Mouse (Mus musculus) retina, postnatal 7 days (tissue): ENCODE results near the gene Stk38.

Experiments
- DNase-seq: peaks from one replicate; pipeline ENCODE4 v3.0.0-alpha.2; 2012; ENCODE audit warnings: low read depth, low spot score

Stk38 gene

DNA sequence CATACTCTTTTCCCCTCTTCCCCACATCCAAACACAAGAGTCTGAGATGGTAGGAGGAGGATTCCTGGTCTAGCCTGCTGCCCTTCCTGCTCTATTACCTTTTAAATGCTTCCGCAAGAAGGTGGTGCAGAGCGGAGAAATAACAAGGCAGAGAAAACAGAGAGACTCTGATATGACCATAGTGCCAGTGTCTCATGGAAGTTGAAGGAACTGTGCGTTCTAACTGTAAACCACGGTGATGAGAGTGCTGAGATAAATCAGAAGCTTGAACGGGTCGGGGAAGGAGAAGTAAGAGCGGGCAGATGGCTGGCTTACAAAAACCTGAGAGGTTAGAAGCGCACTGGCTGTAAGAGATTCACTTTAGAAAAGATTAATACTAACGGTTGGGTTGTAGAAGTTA, 53.4 kb downstream of the Stk38 start:
- no peak for DNase-seq

DNA sequence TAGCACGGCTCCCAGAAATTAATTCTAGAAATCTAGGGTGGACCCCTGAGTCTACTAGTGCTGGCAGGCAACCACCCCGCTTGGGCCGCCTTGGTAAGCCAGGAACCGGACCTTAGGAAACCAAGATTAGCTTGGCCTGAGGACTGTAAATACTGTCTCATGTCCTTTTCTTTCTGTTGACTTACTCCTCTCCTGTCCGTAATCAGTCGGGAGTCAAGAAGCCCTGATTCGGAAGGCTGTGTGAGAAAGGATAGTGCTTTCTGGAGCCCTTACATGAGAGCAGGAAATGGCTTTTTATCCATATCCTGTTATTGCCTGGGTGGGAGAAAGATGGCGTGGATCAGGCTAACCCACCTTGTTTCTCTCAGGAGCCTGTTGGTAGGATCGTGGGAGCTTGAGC, 54.5 kb downstream of the Stk38 start:
- DNase-seq: no peak

DNA sequence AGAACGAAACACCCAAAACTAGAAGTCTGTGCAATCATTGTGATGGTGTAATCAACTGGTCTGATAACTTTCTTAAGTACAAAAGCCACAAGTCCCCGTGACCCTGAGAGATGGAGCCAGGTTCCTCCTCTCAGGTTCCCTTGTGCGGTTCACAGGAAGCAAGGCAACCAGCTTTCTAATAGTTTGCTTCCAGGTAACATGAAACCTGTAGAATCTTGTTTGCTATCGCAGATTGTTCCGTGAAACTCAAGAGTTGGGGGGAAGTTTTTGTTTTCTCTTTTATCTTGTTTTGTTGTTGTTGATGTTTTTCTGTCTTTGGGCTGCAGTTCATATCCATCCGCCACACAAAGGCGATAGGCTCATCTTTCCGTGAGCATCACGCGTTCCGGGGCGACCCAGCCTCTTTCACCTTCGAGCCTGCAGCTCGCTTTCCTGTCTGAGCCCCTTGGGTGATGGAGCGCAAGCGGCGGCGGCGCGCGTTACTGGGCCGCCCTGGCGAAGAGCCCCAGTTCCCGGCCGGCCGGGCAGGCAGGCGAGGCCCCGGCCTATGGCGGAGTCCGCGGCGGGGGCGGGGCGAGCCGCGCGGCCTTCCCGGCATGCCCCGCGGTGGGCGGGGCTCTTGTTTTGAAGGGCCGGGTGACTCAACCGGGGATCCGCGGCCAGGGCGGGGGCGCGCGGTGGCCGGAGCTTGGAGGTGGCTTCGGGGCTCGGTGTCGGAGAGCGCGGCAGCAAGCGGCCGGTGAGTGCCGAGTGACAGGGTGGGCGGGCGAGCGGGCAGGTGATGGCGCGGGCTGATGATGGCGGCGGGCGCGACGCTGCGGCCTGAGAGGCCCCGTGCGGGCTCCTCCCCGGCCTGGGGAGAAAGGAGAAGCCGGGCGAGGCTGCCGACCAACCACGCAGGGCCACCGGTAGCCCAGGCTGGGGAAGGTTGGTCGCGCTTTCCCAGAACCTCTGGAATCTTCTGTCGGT, 55.7 kb downstream of the Stk38 start, which contains the start of gene Kctd20:
Gene Kctd20 (plus strand): TSS at position 120 of the 969 bp plus-strand sequence.
- peak; percentile 89 for DNase-seq

DNA sequence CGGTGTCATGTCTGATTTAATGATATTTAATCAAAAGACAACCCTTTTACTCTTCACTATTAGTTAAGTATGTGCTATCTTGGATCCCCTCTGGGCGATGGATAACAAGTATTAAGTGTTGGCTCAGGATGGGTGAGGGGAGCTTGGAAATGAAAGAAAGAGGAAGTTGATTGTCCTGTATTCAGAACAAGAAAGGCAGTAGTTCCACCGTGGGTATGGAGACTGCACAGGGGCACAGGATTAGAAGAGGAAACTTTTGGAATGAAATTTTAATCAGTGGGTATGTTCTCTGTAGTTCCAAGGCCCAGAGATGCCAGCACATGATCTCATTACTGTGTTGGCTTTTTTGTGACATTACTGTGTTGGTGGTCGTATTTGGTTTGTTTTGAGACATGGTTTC, 57.0 kb downstream of the Stk38 start:
- DNase-seq: no peak

DNA sequence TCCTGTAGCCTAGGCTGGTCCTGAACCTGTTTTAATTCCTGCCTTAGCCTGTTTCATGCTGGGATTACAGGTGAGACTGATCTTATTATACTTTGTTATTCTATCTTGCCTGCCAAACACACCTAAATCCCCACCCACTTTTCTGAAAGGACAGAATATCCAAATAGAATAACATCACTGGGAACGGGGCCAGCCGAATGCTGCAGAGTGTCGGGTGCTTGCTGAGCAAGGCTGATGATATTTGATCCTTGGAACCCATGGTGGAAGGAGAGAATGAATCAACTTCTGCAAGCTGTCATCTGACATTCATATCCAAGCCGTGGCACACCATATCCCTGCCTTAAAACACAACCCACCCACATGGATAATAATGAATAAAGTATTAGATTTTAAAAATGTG, 59.1 kb downstream of the Stk38 start:
- no peak for DNase-seq

DNA sequence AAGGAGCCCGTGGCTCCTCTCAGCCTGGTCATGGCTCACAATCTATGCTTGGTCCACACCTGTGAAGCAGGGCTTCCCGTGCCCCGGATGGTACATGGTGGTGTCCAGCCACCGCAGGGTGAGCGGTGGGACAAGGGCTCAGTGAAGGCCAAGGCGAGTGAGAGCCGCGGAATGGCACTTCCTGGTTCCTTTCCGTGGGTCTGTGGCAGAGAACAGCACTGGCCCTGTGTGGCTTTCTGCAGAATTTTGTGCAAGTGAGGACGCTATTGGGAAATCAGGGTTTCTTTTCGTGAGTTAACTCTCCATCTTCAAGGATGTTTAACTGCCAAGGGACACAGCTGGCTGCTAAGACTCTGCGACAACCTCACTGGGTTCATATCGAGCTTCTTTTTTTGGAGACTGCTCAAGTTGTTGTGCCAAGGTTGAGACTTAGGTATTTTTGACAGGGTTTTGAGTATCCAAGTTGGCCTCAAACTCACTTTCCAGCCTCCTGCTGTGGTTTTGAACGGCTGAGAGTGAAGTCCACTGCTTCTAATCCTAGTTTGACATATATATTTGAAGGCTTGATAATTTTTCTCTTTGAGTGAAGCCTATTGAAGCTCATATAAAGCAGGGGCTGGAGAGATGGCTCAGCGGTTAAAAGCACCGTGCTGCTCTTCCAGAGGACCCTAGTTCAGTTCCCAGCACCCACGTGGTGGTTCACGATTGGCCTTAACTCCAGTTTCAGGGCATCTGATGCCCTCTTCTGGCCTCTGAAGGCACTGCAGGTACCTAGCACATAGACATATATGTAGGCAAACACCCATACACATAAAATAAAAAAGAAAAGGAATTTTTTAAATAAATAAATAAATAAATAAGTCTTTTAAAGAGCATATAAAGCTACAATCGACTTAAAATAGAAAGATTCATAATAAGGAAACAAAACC, 60.5 kb downstream of the Stk38 start:
- DNase-seq: no peak

DNA sequence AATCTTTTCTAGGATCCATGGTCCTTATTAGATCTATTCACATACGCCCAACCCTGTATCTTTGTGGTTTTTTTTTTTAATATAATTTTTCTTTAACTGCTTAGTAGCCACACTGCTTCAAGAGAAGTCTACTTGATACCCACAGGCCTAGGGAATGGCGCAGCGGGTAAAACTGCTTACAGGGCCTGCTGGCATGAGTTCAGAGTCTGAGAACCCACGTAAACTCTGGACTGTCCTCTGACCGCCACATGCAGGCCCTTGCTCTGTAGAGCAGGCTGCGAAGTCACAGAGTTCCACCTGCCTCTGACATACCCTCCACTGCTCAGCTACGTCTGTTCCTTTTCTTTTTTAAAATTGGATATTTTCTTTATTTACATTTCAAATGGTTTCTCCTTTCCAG, 63.3 kb downstream of the Stk38 start:
- DNase-seq: no peak

DNA sequence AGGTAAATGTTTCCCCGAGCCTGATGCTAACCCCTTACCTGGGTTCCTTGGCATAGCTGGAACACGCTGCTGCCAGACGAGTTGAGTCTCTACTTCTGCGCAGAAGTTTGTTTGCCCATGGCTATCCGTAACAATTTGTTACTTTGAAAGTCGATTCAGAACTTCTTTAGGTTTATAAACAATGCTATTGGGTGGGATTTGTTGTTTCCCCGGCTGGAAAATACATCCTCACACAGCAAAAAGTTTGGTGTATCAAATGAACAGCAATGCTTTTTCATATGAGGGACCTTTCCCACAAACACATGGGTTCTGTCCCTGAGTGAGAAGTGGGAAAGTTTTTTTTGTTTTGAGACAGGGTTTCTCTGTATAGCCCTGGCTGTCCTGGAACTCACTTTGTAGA, 64.1 kb downstream of the Stk38 start, which contains the start of gene Pxt1:
Gene Pxt1 (minus strand): TSS at position 101 of the 400 bp plus-strand sequence.
- no peak for DNase-seq

DNA sequence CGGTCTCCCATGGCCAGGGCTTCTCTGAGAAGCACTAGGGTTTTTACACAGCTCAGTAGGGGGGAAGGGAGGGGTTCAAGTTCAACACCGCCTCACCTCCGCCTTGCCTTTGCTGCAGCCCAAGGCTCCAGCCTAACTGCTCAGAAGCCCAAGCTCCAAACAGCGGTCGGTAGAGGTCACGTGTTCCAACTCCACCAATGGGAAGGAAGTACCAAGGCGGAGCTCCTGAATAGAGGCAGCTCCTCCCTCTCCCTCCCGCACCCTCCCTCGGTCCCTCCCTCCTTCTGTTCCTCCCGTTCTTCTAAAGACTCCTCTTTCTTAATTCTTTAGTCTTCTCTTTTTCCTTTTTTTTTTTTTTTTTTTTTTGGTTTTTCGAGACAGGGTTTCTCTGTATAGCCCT, 65.7 kb downstream of the Stk38 start:
- DNase-seq: no peak

DNA sequence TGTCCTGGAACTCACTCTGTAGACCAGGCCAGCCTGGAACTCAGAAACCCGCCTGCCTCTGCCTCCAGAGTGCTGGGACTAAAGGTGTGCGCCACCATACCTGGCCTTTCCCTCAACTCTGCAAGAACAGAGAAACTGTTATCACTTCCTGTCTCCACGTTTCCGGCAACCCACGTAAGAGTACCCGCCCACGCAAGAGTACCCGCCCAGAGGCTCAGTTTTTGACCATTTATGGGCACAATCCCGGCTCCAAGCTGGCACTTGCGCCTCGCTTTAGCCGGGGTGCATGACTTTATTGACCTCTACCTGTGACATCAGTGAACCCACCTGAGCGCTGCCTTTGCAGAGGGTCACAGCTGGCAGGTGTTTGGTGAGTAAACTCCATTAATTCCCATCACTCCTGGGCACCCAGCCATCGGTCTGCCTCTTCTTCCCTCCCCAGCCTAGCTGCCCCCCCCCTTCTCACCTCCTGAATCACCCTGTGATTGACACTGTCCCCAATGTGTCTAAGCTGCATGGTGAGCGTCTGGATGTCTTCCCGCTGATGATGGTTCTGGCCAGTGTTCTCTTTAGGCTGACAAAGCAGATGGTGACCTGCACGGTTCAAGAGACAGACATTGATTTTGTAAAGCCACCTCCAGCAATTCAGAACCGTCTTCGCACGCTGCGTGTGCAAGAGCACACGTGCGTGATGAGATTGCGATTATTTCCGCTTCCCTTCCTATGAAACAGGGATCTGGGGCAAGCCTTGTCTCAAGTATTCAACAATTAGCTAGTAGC, 66.8 kb downstream of the Stk38 start:
- DNase-seq: peak; percentile 34

DNA sequence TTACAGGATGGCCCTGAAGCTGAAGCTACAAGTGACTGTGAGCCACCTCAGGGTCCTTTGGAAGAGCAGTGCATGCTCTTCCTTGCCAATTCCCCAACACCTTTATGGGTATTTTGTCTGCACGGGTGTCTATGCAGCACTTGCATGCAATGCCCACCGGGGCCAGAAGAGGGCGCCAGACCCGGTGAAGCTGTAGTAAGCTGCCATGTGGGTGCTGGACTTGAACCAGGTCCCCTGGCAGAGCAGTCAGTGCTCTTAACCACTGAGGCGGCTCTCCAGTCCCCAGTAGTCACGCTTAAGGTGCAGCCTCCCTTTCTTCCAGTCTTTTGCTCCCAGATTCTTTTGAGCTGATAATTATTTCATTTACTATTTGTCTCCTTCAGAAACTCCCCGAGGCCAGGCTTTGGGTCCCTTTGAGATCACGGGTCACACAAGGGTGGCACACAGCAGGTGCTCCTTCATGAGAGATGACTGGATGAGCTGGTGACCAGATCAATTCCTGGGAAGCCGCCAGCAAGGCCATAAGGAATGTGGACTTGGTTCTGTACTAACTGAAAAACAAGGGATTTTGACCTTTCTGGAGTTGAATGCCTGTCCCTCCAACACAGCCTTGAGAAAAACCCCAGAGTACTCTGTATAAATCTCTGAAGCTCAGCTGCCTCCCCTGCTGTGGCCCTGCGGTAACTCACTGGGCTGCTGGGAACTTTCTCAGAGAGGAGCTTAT, 71.0 kb downstream of the Stk38 start:
- DNase-seq: no peak

DNA sequence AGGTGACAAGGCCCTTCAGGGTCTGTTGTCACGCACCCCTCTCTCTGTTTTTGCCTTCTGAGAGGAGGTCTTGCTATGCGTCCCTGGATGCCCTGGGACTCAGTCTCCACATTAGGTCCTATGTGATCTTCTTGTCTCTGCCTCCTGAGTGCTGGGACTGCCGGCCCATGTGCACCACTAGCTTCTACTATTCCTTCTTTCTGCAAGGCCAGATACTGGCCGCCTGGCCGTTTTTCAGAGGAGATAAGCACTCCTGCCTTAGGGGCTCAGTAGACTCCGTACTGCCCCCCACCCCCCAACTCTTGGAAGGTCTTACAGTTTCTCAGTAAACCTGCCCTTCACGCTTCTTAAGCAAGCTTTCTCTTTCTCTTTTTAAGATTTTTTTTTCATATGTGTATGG, 71.7 kb downstream of the Stk38 start:
- no peak for DNase-seq

DNA sequence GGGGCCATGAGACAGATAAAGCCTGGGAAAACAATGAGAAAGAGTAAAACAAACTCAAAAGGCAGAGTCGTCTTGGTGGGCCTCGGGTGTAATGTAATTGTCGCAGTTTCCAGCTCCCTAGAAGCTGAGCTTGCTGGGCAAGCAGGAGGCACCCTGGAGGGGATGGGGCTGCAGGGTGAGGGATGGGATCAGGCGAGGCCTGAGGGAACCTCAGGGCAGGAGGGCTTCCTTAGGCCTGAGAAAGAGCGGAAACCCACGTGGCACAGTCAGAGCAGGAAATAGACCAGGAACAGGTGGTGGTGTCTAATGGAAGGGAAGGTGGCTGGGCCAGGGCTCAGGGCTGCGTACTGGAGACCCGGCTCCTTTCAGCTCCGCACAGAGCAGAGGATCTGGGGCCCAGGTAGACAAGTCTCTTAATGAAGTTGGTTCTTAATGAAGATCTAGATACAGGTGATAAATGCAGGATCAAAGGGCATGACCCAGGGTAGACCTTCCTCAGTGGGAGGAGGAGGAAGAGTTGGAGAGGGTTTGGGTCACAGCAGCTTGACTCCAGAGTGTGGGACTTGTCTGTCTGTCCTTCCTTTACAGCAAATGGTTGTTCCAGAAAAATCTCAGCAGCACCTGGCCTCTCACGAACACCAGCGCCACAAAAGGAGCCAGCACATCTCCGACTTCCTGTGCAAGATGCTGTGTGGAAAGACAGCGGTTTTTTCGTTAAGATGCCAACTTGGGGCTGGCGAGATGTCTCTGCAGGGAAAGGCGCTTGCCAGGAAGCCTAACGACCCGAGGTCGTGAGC, 73.5 kb downstream of the Stk38 start:
- DNase-seq: no peak

DNA sequence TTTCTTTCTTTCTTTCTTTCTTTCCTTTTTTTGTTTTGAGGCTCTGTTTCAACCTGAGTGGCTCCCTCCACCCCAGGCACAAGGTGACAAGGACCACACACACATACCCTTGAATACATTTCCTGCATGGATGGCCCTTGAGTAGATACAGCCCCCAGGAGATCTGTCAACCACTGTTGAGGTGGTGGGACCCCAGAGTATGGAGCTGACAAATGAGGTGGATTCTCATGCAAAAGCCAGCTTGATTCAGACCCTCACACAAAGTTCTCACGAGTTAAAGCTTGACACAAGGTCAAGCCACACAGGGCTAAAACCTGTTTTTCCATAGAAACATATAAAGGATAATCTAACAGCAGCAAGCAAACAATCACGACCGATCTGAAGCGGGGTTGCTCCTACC, 75.5 kb downstream of the Stk38 start:
- DNase-seq: no peak

DNA sequence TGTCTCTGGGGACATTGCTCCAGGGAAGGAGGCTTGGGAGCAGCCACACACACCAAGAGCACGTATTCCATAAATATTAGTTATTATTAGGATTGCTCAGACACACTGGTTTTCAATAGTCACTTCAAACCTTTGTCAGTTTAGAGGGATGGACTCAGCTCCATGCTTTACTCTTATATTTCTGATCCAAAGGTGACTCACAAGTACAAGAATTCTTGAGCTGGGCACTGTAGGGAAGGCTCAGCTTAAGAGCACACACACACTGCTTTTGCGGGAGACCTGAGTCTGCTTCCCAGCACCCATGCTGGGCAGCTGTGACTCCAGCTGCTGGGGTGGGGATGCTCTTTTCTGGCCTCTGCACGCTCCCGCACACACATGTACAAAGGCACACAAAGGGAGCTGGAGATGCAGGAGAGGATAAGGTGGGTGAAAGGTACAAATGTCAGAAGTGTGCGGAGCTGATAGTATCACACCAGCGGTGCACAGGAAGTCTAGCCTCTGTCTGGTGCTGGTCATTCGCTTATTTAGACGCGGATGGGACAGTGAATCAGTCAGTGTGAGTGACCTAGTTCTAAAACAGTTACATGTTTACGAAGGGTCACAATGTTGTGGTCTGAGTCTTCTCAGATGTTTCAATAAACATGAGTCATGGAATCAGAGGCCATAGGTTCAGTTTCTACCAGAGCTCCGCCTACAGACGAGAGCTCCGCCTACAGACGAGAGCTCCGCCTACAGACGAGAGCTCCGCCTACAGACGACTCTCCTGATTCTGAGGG, 76.2 kb downstream of the Stk38 start:
- DNase-seq: no peak

DNA sequence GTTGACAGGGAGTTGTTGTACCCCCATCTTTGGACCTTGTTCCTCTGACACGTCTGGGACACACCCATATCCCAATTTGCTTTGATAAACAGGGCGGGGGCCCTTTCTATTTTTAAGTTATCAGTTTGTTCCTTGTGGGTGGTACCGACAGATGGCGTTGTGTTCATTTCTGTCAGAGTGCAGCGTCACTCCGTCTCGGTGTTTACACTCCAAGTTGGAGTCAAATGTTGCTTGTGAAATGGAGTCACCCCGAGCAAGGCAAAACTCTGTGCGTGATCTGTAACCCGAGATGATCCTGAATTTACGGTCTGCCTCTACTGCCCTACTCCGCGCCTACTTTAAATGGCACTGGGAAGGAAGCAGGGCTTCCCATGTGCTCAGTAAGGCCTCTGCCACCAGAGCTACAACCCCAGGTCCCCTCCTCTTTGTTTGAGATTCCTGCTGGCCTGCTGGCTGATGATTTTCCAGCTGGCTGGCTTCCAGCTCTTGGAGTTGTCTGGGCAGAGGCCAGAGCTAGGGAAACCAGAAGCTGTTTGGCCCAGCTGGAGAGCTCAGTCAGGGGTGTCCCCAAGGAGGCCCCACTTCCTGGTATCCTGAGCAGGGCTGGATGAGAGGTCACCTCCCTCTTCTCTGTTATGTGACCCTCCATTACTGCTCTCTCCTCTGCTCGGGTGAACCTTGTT, 77.3 kb downstream of the Stk38 start:
- DNase-seq: no peak

DNA sequence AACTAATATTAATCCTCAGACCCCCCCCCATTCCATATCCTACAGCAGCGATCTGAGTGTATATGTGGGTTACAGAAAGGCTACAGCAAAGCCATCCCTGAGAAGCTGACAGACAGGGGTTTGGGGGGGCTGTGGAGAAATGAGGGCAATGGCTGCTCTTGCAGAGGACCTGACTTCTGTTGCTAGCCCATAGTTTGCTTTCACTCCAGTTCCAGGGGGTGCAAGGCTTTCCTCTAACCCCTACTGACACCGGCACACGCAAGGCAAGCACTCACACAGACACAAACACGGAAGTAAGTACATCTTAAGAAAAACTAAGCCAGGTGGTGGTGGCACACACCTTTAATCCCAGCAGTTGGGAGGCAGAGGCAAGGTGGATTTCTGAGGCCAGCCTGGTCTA, 78.4 kb downstream of the Stk38 start:
- no peak for DNase-seq

DNA sequence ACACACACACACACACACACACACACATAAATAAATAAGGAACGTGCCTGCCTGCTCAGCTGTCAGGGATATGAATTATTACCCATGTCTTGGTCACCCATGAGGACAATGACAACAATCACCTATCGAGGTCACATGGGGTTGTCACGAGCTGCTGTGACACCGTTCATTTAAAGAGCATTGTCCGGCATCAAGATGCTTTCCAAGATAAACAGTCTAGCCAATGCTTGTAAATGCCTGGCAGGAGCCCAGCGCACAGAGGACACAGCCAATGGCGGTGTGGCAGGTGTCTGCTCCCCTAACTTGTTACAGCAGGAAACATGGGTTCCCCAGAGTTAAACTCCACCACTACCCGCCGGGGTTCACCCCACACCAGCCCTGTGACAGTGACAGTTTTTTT, 79.8 kb downstream of the Stk38 start:
- no peak for DNase-seq
